Mouse (Mus musculus) stomach, embryonic 14.5 days (tissue): ENCODE data around the gene D16Ertd472e. TPM values are rescaled to one million over a fixed set of nuclear protein-coding genes. Genes with fewer than 3 reads are reported as not detected.
A peak's percentile ranks its signal among the peaks of the same experiment; 100 is the strongest.

Experiments used
- ATAC-seq: fragments of 200-750 bp; cut with Nextera tagmentation; 2 replicates; pipeline ENCODE4 v1.8.0; 2017; ENCODE audit warnings: low read depth, moderate TSS enrichment; ENCODE audit not compliant: insufficient number of reproducible peaks, insufficient read depth, low FRiP score
- H3K27ac ChIP-seq: fragments of 300-500 bp; sonication (generic); 2 replicates; pipeline ENCODE4 v1.5.1; 2014; ENCODE audit warnings: mild to moderate bottlenecking, low read length, moderate library complexity, mixed read lengths
- H3K27me3 ChIP-seq: fragments of 300-500 bp; sonication (generic); 2 replicates; pipeline ENCODE4 v1.6.1; 2014; ENCODE audit warnings: low read length, control low read depth, mixed read lengths; ENCODE audit not compliant: control insufficient read depth, insufficient read depth
- H3K36me3 ChIP-seq: fragments of 300-500 bp; sonication (generic); 2 replicates; pipeline ENCODE4 v1.6.1; 2014; ENCODE audit warnings: mild to moderate bottlenecking, control low read depth, low read length, moderate library complexity, mixed read lengths; ENCODE audit not compliant: control insufficient read depth, insufficient read depth
- H3K4me1 ChIP-seq: fragments of 300-500 bp; sonication (generic); 2 replicates; pipeline ENCODE4 v1.6.1; 2014; ENCODE audit warnings: low read length, control low read depth, mixed read lengths; ENCODE audit not compliant: control insufficient read depth, insufficient read depth
- H3K4me2 ChIP-seq: fragments of 300-500 bp; sonication (generic); replicated peaks from 2 replicates; pipeline ENCODE4 v1.6.1; 2014; ENCODE audit warnings: low read depth, low read length, control low read depth
- H3K4me3 ChIP-seq: fragments of 300-500 bp; sonication (generic); 2 replicates; pipeline ENCODE4 v1.5.1; 2014; ENCODE audit warnings: low read depth, low read length, control low read depth
- H3K9ac ChIP-seq: fragments of 300-500 bp; sonication (generic); replicated peaks from 2 replicates; pipeline ENCODE4 v1.6.1; 2014; ENCODE audit warnings: low read depth, mild to moderate bottlenecking, control low read depth, low read length, moderate library complexity, mixed read lengths
- H3K9me3 ChIP-seq: fragments of 300-500 bp; sonication (generic); 2 replicates; pipeline ENCODE4 v1.6.1; 2016; ENCODE audit warnings: low read depth, low read length, control low read depth; ENCODE audit not compliant: control insufficient read depth
- WGBS: fragments of 180-500 bp; shearing (Covaris S2); extraction: QIAGEN DNeasy Blood & Tissue Kit; methylation state at CpG from one replicate; pipeline ENCODE4 v1.1.7; 2014; 5-methylcytosine and 5-hydroxymethylcytosine counted together
- polyA plus RNA-seq: library from polyadenylated mRNA; unstranded; fragments of >200 nt; fragmentation: Nextera tagmentation; extraction: Ambion mirVana; gene quantifications from 2 replicates; pipeline ENCODE4 v1.2.1, GENCODE M21; 2014

Gene D16Ertd472e
- polyA plus RNA-seq, 1 experiment from 2014 or later = 19.6 TPM

DNA sequence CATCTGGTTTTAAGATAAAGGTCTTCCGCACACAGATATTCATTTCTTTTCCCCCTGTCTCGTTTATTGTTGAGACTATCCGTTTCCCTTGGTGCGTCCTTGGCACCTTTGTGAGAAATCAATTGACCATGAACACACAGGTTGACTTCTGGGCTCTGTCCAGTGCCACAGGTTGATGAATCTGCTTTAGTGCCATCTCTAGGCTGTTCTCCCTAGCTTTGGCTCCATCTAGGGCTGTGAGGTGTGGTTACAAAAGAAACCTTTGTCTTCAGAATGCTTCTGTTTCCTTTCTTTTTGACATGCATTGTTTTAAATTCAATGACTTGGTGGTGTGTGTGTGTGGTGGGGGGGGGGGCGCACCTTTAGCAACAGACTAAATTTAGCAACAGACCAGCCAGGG is 85.7 kb downstream of the D16Ertd472e start:
- Histone ChIP-seq H3K9ac (no peak overlapping the region), H3K9me3 (no peaks in the 10 kb centered on the region), H3K27me3 (no peaks in the 10 kb centered on the region), H3K27ac (no peak overlapping the region), H3K4me1 (no peaks in the 10 kb centered on the region), H3K36me3 (no peaks in the 10 kb centered on the region), H3K4me3 (no peak overlapping the region), H3K4me2 (peak overlapping the region; percentile 31; the same call in 1 of the 2 replicates)
- ATAC-seq = no peak
- 72% methylated on average over 5 of the region's 5 CpGs for WGBS

Other genes starting within 250 kb of the D16Ertd472e start
- gene Btg3, start 199.5 kb downstream of the D16Ertd472e start, polyA plus RNA-seq = 31.7 and 39.2 TPM in 2 replicates